Mouse (Mus musculus) ES-E14 (cell line): ENCODE measurements at regions not wholly inside any gene's neighbourhood (a gene's known extent, or its start where the extent isn't known, plus 50 kb on each side); places are given as distances from the start of the nearest gene placed in this dataset.

Experiments used
- DNase-seq: peaks from one replicate; pipeline ENCODE4 v3.0.0-alpha.2; 2013; ENCODE audit warnings: low read depth, low spot score
- H3K27ac ChIP-seq: 2 replicates; pipeline ENCODE4 v1.5.1; 2012; ENCODE audit warnings: low read depth, mild to moderate bottlenecking, low read length, moderate library complexity, mixed read lengths; ENCODE audit not compliant: poor library complexity, insufficient read depth, severe bottlenecking
- H3K36me3 ChIP-seq: 2 replicates; pipeline ENCODE4 v1.6.1; 2012; ENCODE audit warnings: mild to moderate bottlenecking, low read length, moderate library complexity, mixed read lengths; ENCODE audit not compliant: control insufficient read depth, poor library complexity, insufficient read depth, severe bottlenecking
- H3K4me1 ChIP-seq, 2 experiments: fragments of 150-350 bp in 1 of 2; sonication (generic) in 1 of 2; 2 replicates each; pipeline ENCODE4 v1.6.1; 2012; ENCODE audit warnings: low read length in 2 of 2, mild to moderate bottlenecking in 1 of 2, mixed read lengths in 1 of 2; ENCODE audit not compliant: control insufficient read depth in 2 of 2, insufficient read depth in 2 of 2, poor library complexity in 1 of 2
- H3K4me3 ChIP-seq, 2 experiments: fragments of 150-350 bp in 1 of 2; sonication (generic) in 1 of 2; 2 replicates each; pipeline ENCODE4 v1.5.1; 2012; ENCODE audit warnings: low read length in 2 of 2, low read depth in 1 of 2, mild to moderate bottlenecking in 1 of 2, mixed read lengths in 1 of 2; ENCODE audit not compliant: insufficient read depth in 1 of 2, poor library complexity in 1 of 2, severe bottlenecking in 1 of 2
- H3K9ac ChIP-seq: 2 replicates; pipeline ENCODE4 v1.6.1; 2012; ENCODE audit warnings: low read depth, mild to moderate bottlenecking, low read length, mixed read lengths; ENCODE audit not compliant: poor library complexity, insufficient read depth, severe bottlenecking
- H3K9me3 ChIP-seq: fragments of 150-350 bp; sonication (generic); 2 replicates; pipeline ENCODE4 v1.6.1; 2012; ENCODE audit warnings: low read depth, mild to moderate bottlenecking, low read length; ENCODE audit not compliant: control insufficient read depth, insufficient read depth
- CHD2 ChIP-seq: IDR thresholded peaks from 2 replicates; pipeline ENCODE4 v1.6.1; 2014; ENCODE audit warnings: mild to moderate bottlenecking, low read depth, low read length, inconsistent platforms
- HCFC1 ChIP-seq: IDR thresholded peaks from 2 replicates; pipeline ENCODE4 v1.6.1; 2012; ENCODE audit warnings: low read length, inconsistent platforms, borderline replicate concordance; ENCODE audit not compliant: insufficient read depth
- MAFK ChIP-seq: IDR thresholded peaks from 2 replicates; pipeline ENCODE4 v1.6.1; 2014; ENCODE audit warnings: mild to moderate bottlenecking, low read depth, low read length, inconsistent platforms; ENCODE audit not compliant: insufficient read depth
- ZC3H11A ChIP-seq: IDR thresholded peaks from 2 replicates; pipeline ENCODE4 v1.6.1; 2012; ENCODE audit warnings: low read depth, mild to moderate bottlenecking, inconsistent platforms, low read length, borderline replicate concordance
- ZNF384 ChIP-seq: IDR thresholded peaks from 2 replicates; pipeline ENCODE4 v1.6.1; 2012; ENCODE audit warnings: low read depth, low read length, inconsistent platforms
- in situ Hi-C, 2 experiments: fragments of 600-800 bp; cut with MboI; formaldehyde crosslinking; loops; one replicate each; pipeline ENCODE4 v1.15.1; 2025; ENCODE audit warnings: low sequenced_read_pairs in 2 of 2, inconsistent platforms in 1 of 2; ENCODE audit not compliant: unreplicated experiment in 2 of 2

GRCm38 (mm10) chr6:84477072-84477471 is 116.6 kb downstream of the Cyp26b1 start:
- DNase-seq = no peak
- Histone ChIP-seq H3K4me1 (peaks cover 0 to 10% of the 10 kb centered on the region in 2 experiments; a peak in 1 of 4 replicates), H3K36me3 (no peaks in the 10 kb centered on the region), H3K27ac (no peak overlapping the region), H3K9ac (no peak overlapping the region), H3K9me3 (no peaks in the 10 kb centered on the region), H3K4me3 (no peak overlapping the region)
- in situ Hi-C loops = no loop called here
- TF ChIP-seq ZNF384 = no peak
- no peak for TF ChIP-seq MAFK
- no peak for TF ChIP-seq ZC3H11A
- TF ChIP-seq CHD2 = no peak
- no peak for TF ChIP-seq HCFC1

- Histone ChIP-seq H3K9ac (no peak overlapping the region), H3K36me3 (no peaks in the 10 kb centered on the region), H3K4me1 (peaks cover 0 to 11% of the 10 kb centered on the region in 2 experiments; a peak in 1 of 4 replicates), H3K9me3 (no peaks in the 10 kb centered on the region), H3K4me3 (no peak overlapping the region), H3K27ac (no peak overlapping the region)
- TF ChIP-seq ZC3H11A (no peak), HCFC1 (no peak), CHD2 (no peak), ZNF384 (no peak), MAFK (no peak)
- in situ Hi-C loops = no loop called here
- no peak for DNase-seq
Observed at GRCm38 (mm10) chr6:84476466-84476865, 117.2 kb downstream of the Cyp26b1 start.

GRCm38 (mm10) chr6:84474835-84475234 is 118.9 kb downstream of the Cyp26b1 start:
- no peaks in the 10 kb centered on the region for H3K9me3 ChIP-seq
- in situ Hi-C loops = no loop called here
- H3K9ac ChIP-seq = no peak overlapping the region
- H3K27ac ChIP-seq = no peak overlapping the region
- peaks cover 0 to 11% of the 10 kb centered on the region in 2 experiments; a peak in 1 of 4 replicates for H3K4me1 ChIP-seq
- no peak for TF ChIP-seq MAFK
- TF ChIP-seq HCFC1 = no peak
- TF ChIP-seq ZNF384 = no peak
- no peak for TF ChIP-seq ZC3H11A
- TF ChIP-seq CHD2 = no peak
- H3K4me3 ChIP-seq = no peak overlapping the region
- no peaks in the 10 kb centered on the region for H3K36me3 ChIP-seq
- DNase-seq = no peak

- in situ Hi-C loops = no loop called here
- Histone ChIP-seq H3K27ac (no peak overlapping the region), H3K9ac (no peak overlapping the region), H3K36me3 (no peaks in the 10 kb centered on the region), H3K4me3 (no peak overlapping the region), H3K9me3 (no peaks in the 10 kb centered on the region), H3K4me1 (peaks cover 0 to 11% of the 10 kb centered on the region in 2 experiments; a peak in 1 of 4 replicates)
- TF ChIP-seq ZC3H11A = no peak
- no peak for TF ChIP-seq CHD2
- no peak for TF ChIP-seq HCFC1
- no peak for TF ChIP-seq ZNF384
- no peak for TF ChIP-seq MAFK
- DNase-seq = no peak
Observed at GRCm38 (mm10) chr6:84473171-84473570, 120.5 kb downstream of the Cyp26b1 start.

GRCm38 (mm10) chr6:84472287-84472686 is 121.4 kb downstream of the Cyp26b1 start:
- no peaks in the 10 kb centered on the region for H3K9me3 ChIP-seq
- DNase-seq = no peak
- TF ChIP-seq CHD2 (no peak), MAFK (no peak), ZC3H11A (no peak), ZNF384 (no peak), HCFC1 (no peak)
- peaks cover 0 to 11% of the 10 kb centered on the region in 2 experiments; a peak in 1 of 4 replicates for H3K4me1 ChIP-seq
- in situ Hi-C loops = no loop called here
- no peaks in the 10 kb centered on the region for H3K36me3 ChIP-seq
- no peak overlapping the region for H3K9ac ChIP-seq
- no peak overlapping the region for H3K4me3 ChIP-seq
- no peak overlapping the region for H3K27ac ChIP-seq
